Mouse (Mus musculus): Measurements from ENCODE around the gene Tmem102. TPM values are rescaled to one million over a fixed set of nuclear protein-coding genes. Genes with fewer than 3 reads are reported as not detected.

The Tmem102 gene
- total and polyA plus RNA-seq, 3 experiments, result 0.08 TPM; not detected in 2

DNA sequence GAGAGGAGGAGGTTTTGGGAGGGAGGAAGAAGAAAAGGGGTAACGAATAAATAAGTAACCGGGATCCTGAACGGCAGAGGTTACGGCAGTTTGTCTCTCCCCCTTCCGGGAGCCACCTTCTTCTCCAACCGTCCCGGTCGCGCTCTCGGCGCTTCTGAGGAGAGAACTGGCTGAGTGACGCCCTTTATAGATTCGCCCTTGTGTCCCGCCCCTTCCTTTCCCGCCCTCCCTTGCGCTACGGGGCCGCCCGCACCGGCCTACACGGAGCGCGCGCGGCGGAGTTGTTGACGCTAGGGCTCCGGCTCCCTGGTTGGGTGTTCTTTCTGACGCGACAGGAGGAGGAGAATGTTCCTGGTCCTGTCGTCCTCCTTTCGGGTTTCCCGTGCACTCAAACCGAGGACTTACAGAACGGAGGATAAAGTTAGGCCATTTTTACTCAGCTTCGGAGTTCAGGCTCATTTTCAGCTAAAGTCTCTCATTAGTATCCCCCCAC is 46.9 kb downstream of the Tmem102 start, which contains the start of gene Polr2a:
Polr2a (minus strand) TSS at position 160 of the 493 bp plus-strand sequence.
- peaks cover 41% of the 10 kb centered on the region for H3K79me2 ChIP-seq (replicated peaks; ENCODE audit: control insufficient read depth, extremely low read depth, insufficient read depth, poor library complexity, severe bottlenecking)
- dilution Hi-C loops (cut with MboI; ENCODE audit: extremely low pct_ligation_motif_present, extremely low pct_unique_long_range_greater_than_20kb, low sequenced_read_pairs) (no loop called here), in situ Hi-C loops (cut with MboI; ENCODE audit: low pct_ligation_motif_present, low pct_unique_long_range_greater_than_20kb, low sequenced_read_pairs) (loop anchor here (5.0 kb wide), 1 partner anchor 34 kb away; no protein-coding TSS in a partner anchor)
- peaks cover 12 to 43% of the 10 kb centered on the region in 2 experiments for H3K4me1 ChIP-seq (ENCODE audit: control insufficient read depth in 1 of 2, insufficient read depth in 2 of 2)
- peak within 1 kb of the TSS; percentile 93 for H3K9ac ChIP-seq (ENCODE audit: insufficient read depth, low read depth)
- H3K4me3 ChIP-seq (replicated peaks in 1 of 3; ENCODE audit: low read depth in 2 of 3, low read length in 2 of 3, poor library complexity in 1 of 3), result peak within 1 kb of the TSS; percentile 57 to 60 (median 59)
- H3K27me3 ChIP-seq (replicated peaks), result no peaks in the 10 kb centered on the region
- H3K27ac ChIP-seq (ENCODE audit: insufficient read depth, low read depth), result peak within 1 kb of the TSS; percentile 92
- H3K4me2 ChIP-seq (ENCODE audit: insufficient read depth, low read depth, poor library complexity, severe bottlenecking), result peak within 1 kb of the TSS; percentile 98
- peaks cover 0 to 10% of the 10 kb centered on the region in 2 experiments for H3K36me3 ChIP-seq (replicated peaks in 1 of 2; ENCODE audit: control insufficient read depth in 1 of 2, insufficient read depth in 1 of 2, low read length in 1 of 2)
- TF ChIP-seq TBP (conservative IDR thresholded peaks at IDR 0.05; ENCODE audit: low read depth, low read length) (peak; percentile 99), POLR2A (IDR thresholded peaks at IDR 0.05; ENCODE audit: low read depth, low read length) (peak; percentile 100), POLR2AphosphoS2 (IDR thresholded peaks at IDR 0.05; ENCODE audit: low read depth, low read length) (peak; percentile 100), ZKSCAN1 (IDR thresholded peaks at IDR 0.05; ENCODE audit: borderline replicate concordance, low read depth, low read length) (no peak), MAX (IDR thresholded peaks at IDR 0.05; ENCODE audit: low read length) (no peak; the same call in 1 of the 2 replicates), RCOR1 (conservative IDR thresholded peaks at IDR 0.05; ENCODE audit: low read depth, low read length) (peak; percentile 10; the same call in 1 of the 2 replicates), KAT2A (IDR thresholded peaks at IDR 0.05; ENCODE audit: insufficient replicate concordance, low read length) (peak; percentile 68; the same call in 1 of the 2 replicates), JUND (conservative IDR thresholded peaks at IDR 0.05; ENCODE audit: low read depth, low read length) (no peak; the same call in 1 of the 2 replicates), CHD1 (IDR thresholded peaks at IDR 0.05; ENCODE audit: low read depth, low read length) (peak; percentile 98), NELFE (IDR thresholded peaks at IDR 0.05; ENCODE audit: low read depth, low read length) (peak; percentile 100), MAZ (IDR thresholded peaks at IDR 0.05; ENCODE audit: low read depth, low read length) (no peak), MEF2A (IDR thresholded peaks at IDR 0.05; ENCODE audit: borderline replicate concordance, low read depth, low read length) (peak; percentile 77), ZC3H11A (IDR thresholded peaks at IDR 0.05; ENCODE audit: low read depth, low read length) (no peak), CHD2 (IDR thresholded peaks at IDR 0.05; ENCODE audit: low read length) (no peak), HCFC1 (IDR thresholded peaks at IDR 0.05; ENCODE audit: low read depth, low read length) (peak; percentile 81; the same call in 1 of the 2 replicates), JUN (IDR thresholded peaks at IDR 0.05; ENCODE audit: insufficient read depth, low read depth, low read length) (no peak), EP300 (IDR thresholded peaks at IDR 0.05; ENCODE audit: low read length) (no peak), BHLHE40 (IDR thresholded peaks at IDR 0.05; ENCODE audit: low read depth, low read length) (no peak), E2F4 (IDR thresholded peaks at IDR 0.05; ENCODE audit: insufficient replicate concordance, low read depth, low read length) (peak; percentile 93; the same call in 1 of the 2 replicates), ELF1 (IDR thresholded peaks at IDR 0.05; ENCODE audit: low read depth, low read length) (peak; percentile 69; the same call in 1 of the 2 replicates), MYC (IDR thresholded peaks at IDR 0.05; ENCODE audit: low read depth, low read length) (peak; percentile 11; the same call in 1 of the 2 replicates), PAX5 (IDR thresholded peaks at IDR 0.05; ENCODE audit: low read length) (no peak), TCF12 (IDR thresholded peaks at IDR 0.05; ENCODE audit: low read depth, low read length) (peak; percentile 100), ETS1 (conservative IDR thresholded peaks at IDR 0.05; ENCODE audit: low read depth, low read length) (peak; percentile 15; the same call in 1 of the 2 replicates), IRF4 (IDR thresholded peaks at IDR 0.05; ENCODE audit: low read depth, low read length) (peak; percentile 78; the same call in 1 of the 2 replicates), ZMIZ1 (IDR thresholded peaks at IDR 0.05; ENCODE audit: low read depth, low read length) (peak; percentile 100), SMC3 (IDR thresholded peaks at IDR 0.05; ENCODE audit: low read depth, low read length) (no peak), GABPA (IDR thresholded peaks at IDR 0.05; ENCODE audit: insufficient replicate concordance, low read depth, low read length) (no peak), NRF1 (IDR thresholded peaks at IDR 0.05; ENCODE audit: low read depth, low read length) (peak; percentile 60; the same call in 1 of the 2 replicates), SIN3A (IDR thresholded peaks at IDR 0.05; ENCODE audit: low read length) (peak; percentile 78)
- DNase-seq (ENCODE audit: extremely low read depth), result peak; percentile 97
- no peaks in the 10 kb centered on the region for H3K9me3 ChIP-seq (replicated peaks; ENCODE audit: low read length)
